Mouse (Mus musculus) stomach, postnatal 0 days (tissue): Measurements from ENCODE around the gene Ankrd44. TPM values are rescaled to one million over a fixed set of nuclear protein-coding genes. Genes with fewer than 3 reads are reported as not detected.

Experiments
- ATAC-seq: fragments of 200-750 bp; cut with Nextera tagmentation; 2 replicates; pipeline ENCODE4 v1.8.0; 2017; ENCODE audit not compliant: low FRiP score, low TSS enrichment
- DNase-seq: peaks from one replicate; pipeline ENCODE4 v3.0.0-alpha.2; 2016; ENCODE audit warnings: low spot score
- H3K27ac ChIP-seq: fragments of 300-500 bp; sonication (generic); replicated peaks from 2 replicates; pipeline ENCODE4 v1.5.1; 2014; ENCODE audit warnings: mild to moderate bottlenecking, control low read depth
- H3K27me3 ChIP-seq: fragments of 300-500 bp; sonication (generic); 2 replicates; pipeline ENCODE4 v1.6.1; 2014; ENCODE audit warnings: low read length; ENCODE audit not compliant: control insufficient read depth, insufficient read depth
- H3K36me3 ChIP-seq: fragments of 300-500 bp; sonication (generic); 2 replicates; pipeline ENCODE4 v1.6.1; 2014; ENCODE audit warnings: low read length, mixed read lengths; ENCODE audit not compliant: control insufficient read depth, insufficient read depth
- H3K4me1 ChIP-seq: fragments of 300-500 bp; sonication (generic); replicated peaks from 2 replicates; pipeline ENCODE4 v1.6.1; 2014; ENCODE audit warnings: antibody characterized with exemption; ENCODE audit not compliant: control insufficient read depth, insufficient read depth
- H3K4me2 ChIP-seq: fragments of 300-500 bp; sonication (generic); replicated peaks from 2 replicates; pipeline ENCODE4 v1.6.1; 2014; ENCODE audit warnings: low read depth, mild to moderate bottlenecking, control low read depth, moderate library complexity
- H3K4me3 ChIP-seq: fragments of 300-500 bp; sonication (generic); 2 replicates; pipeline ENCODE4 v1.5.1; 2014; ENCODE audit warnings: low read depth, low read length, control low read depth
- H3K9ac ChIP-seq: fragments of 300-500 bp; sonication (generic); 2 replicates; pipeline ENCODE4 v1.6.1; 2014; ENCODE audit warnings: mild to moderate bottlenecking, low read length, control low read depth, mixed read lengths
- H3K9me3 ChIP-seq: fragments of 300-500 bp; sonication (generic); 2 replicates; pipeline ENCODE4 v1.6.1; 2016; ENCODE audit warnings: low read length; ENCODE audit not compliant: control insufficient read depth
- CTCF ChIP-seq: IDR thresholded peaks from 2 replicates; pipeline ENCODE4 v1.5.1; 2016; ENCODE audit warnings: antibody characterized with exemption, low read depth, mild to moderate bottlenecking, moderate library complexity
- EP300 ChIP-seq: optimal IDR thresholded peaks from 2 replicates; pipeline ENCODE3; 2016; ENCODE audit warnings: antibody characterized with exemption
- WGBS: fragments of 180-500 bp; shearing (Covaris S2); extraction: QIAGEN DNeasy Blood & Tissue Kit; methylation state at CpG from one replicate; pipeline ENCODE4 v1.1.7; 2014; 5-methylcytosine and 5-hydroxymethylcytosine counted together
- polyA plus RNA-seq: library from polyadenylated mRNA; unstranded; fragments of >200 nt; fragmentation: Nextera tagmentation; extraction: Ambion mirVana; gene quantifications from 2 replicates; pipeline ENCODE4 v1.2.1, GENCODE M21; 2015

The Ankrd44 gene
- polyA plus RNA-seq, 1 experiment from 2014 or later, result 7.8 TPM

DNA sequence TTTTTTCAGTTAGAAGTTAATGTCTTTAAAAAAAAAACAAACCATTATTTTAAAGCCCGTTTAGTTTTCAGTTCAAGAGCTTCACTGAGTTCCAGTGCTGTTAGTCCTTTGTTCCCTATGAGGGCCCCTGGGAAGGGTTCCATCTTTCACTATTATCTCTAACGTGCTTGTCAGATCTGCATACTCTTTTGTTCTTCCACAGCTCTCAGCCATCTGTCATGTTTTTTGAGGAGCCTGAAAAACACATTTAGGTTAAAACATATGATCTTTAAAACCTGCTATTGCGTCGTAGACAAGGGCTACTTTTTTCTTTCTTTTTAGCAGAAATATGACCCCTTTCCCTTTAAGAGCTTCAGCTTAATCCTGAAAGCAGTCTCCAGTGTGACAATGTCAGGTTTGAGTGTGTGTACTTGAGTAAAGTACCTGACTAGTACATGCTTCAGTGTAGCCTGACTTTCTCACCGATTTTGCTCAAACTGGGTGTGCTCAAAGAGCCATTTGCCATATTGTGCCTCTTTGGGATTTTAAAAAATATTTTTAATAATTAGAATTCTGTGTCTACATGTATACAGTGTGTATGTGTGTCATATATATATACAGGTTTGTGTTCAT, 285.9 kb downstream of the Ankrd44 start:
- H3K27me3 ChIP-seq, result no peaks in the 10 kb centered on the region
- TF ChIP-seq EP300, result no peak
- TF ChIP-seq CTCF, result no peak
- H3K9ac ChIP-seq, result no peak overlapping the region
- H3K4me2 ChIP-seq, result no peak overlapping the region
- WGBS, result 30% methylated on average over 5 of the region's 5 CpGs
- H3K4me3 ChIP-seq, result no peak overlapping the region
- no peaks in the 10 kb centered on the region for H3K4me1 ChIP-seq
- no peak overlapping the region for H3K27ac ChIP-seq
- no peaks in the 10 kb centered on the region for H3K9me3 ChIP-seq
- no peak for DNase-seq
- no peaks in the 10 kb centered on the region for H3K36me3 ChIP-seq
- no peak for ATAC-seq

DNA sequence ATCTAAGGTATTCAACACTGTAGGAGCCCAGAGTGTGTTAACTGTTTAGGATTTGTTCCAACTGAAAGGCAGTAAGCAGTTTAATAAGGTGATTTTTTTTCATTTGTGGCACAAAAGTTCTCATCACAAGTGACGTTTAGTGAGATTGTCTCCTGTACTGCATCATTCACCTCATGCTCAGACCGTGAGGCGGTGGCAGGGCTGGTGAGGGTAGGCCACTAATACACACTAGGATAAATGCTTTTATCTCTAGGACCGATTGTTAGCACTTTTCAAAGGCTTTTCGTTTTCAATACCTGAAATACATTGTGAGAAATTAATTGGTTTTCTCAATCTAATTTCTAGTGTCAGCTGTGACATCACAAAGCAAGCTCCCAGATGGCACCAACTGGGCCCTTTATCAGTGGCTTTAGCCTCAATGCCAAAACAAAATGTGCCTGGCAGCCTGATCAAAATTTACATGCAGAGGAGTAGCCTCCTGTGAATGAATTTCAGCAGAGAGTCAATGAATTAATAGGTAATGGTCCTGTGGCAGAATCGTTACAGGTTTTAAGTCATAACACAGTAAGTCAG, 286.6 kb downstream of the Ankrd44 start:
- Histone ChIP-seq H3K4me2 (no peak overlapping the region), H3K4me3 (no peak overlapping the region), H3K4me1 (no peaks in the 10 kb centered on the region), H3K9me3 (no peaks in the 10 kb centered on the region), H3K27ac (no peak overlapping the region), H3K27me3 (no peaks in the 10 kb centered on the region), H3K9ac (no peak overlapping the region), H3K36me3 (no peaks in the 10 kb centered on the region)
- no peak for DNase-seq
- WGBS, result 76% methylated on average over 6 of the region's 6 CpGs
- no peak for ATAC-seq
- TF ChIP-seq CTCF, result no peak
- TF ChIP-seq EP300, result no peak

DNA sequence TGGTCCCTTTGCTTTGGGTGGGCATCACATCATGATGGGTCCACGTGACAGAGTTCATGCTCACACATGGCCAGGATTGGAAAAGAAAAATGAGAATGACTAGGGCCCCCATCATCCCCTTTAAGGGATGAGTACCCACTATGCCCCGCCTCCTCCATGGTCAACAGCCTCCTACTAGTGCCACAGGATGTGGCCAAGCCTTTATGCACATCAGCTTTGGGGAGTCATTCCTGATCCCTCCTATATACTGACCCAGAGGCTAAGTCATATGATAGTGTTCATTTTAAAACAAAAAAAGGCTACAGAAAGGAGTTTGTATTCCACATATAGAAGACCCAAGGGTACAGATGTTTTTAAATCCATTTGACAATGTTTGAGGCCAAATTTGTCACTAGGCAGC, 287.1 kb downstream of the Ankrd44 start:
- Histone ChIP-seq H3K4me1 (no peaks in the 10 kb centered on the region), H3K27ac (no peak overlapping the region), H3K4me3 (no peak overlapping the region), H3K9me3 (no peaks in the 10 kb centered on the region), H3K9ac (no peak overlapping the region), H3K36me3 (no peaks in the 10 kb centered on the region), H3K27me3 (no peaks in the 10 kb centered on the region), H3K4me2 (no peak overlapping the region)
- TF ChIP-seq EP300 (no peak), CTCF (no peak)
- WGBS, result 92% methylated on average over 2 of the region's 2 CpGs
- DNase-seq, result no peak
- ATAC-seq, result no peak

DNA sequence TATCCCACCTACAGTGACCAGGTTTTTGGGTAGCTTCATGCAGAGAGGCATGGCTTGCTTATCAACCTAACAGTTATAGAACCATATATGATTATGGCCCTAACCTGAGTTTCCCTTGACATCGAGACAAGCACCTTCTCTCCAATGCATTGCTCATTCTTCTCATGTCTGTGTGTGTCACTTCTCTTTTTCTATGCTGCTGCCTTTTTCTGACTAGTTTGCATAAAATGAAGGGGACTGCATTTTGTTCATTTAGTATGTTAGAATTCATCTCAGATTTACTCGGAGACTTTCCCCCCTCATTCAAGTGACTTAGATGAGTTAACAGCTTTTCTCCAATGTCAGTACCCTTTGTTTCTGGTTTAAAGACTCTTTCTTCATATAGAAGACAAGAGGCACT, 288.8 kb downstream of the Ankrd44 start:
- Histone ChIP-seq H3K4me2 (no peak overlapping the region), H3K27me3 (no peaks in the 10 kb centered on the region), H3K36me3 (no peaks in the 10 kb centered on the region), H3K4me3 (no peak overlapping the region), H3K9me3 (no peaks in the 10 kb centered on the region), H3K4me1 (no peaks in the 10 kb centered on the region), H3K27ac (no peak overlapping the region), H3K9ac (no peak overlapping the region)
- DNase-seq (no peak), ATAC-seq (no peak)
- TF ChIP-seq EP300 (no peak), CTCF (no peak)
- WGBS, result 97% methylated on average over 2 of the region's 2 CpGs

DNA sequence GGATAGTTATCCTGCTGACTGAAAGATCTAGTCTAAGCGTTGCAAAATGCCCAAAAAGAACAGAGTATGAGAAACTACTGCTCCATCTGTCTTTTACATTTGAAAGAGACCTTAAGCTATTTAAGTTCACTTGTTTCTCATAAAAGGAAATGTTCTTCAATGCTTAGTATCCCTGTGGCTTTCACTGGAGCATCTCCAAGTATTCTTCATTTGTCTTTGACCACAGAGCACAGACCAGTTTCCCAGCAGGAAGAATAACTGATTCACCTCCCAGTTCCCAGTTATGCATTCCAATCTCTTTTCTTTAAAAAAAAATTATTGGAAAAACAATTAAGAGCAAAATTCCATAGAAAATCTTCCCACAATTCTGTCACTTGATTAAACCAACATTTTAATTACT, 297.1 kb downstream of the Ankrd44 start:
- Histone ChIP-seq H3K4me1 (no peaks in the 10 kb centered on the region), H3K4me3 (no peak overlapping the region), H3K36me3 (no peaks in the 10 kb centered on the region), H3K9me3 (no peaks in the 10 kb centered on the region), H3K4me2 (no peak overlapping the region), H3K27me3 (no peaks in the 10 kb centered on the region), H3K9ac (no peak overlapping the region), H3K27ac (no peak overlapping the region)
- no peak for ATAC-seq
- TF ChIP-seq CTCF, result no peak
- 61% methylated on average over 1 of the region's 1 CpGs for WGBS
- no peak for DNase-seq

DNA sequence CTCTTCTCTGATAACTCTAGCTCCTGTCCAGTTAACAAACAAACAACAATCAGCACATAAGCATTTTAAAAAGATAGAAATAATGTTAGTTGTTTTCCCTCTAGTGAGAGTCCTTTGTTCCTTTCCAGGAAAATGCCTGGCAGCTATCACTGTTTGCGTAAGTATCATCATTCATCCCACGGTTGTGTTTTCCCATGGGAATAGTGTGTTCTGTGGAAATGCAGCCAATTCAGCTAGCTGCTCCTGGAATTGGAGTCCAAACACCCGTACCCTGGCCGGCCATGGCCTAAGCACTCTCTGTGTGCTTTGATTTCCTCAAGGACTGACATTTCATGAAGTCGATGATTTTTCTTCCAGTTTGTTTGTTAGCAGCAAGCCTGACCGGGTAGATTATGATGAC, 311.2 kb downstream of the Ankrd44 start:
- ATAC-seq, result no peak
- Histone ChIP-seq H3K27ac (no peak overlapping the region), H3K4me2 (no peak overlapping the region), H3K27me3 (no peaks in the 10 kb centered on the region), H3K4me1 (no peaks in the 10 kb centered on the region), H3K9ac (no peak overlapping the region), H3K36me3 (no peaks in the 10 kb centered on the region), H3K9me3 (no peaks in the 10 kb centered on the region), H3K4me3 (no peak overlapping the region)
- DNase-seq, result no peak
- TF ChIP-seq CTCF (no peak), EP300 (no peak)
- WGBS, result 71% methylated on average over 6 of the region's 6 CpGs
